Mouse (Mus musculus) MEL (cell line): Measurements from ENCODE around the gene Vcam1.

Experiments used
- CTCF ChIP-seq, 3 experiments: IDR thresholded peaks in 2 of 3; conservative IDR thresholded peaks in 1 of 3; 2 replicates each; pipeline ENCODE4 v1.5.1; 2011 to 2012; ENCODE audit warnings: low read length in 3 of 3, low read depth in 2 of 3, mild to moderate bottlenecking in 2 of 3, improper control_type of control experiment in 1 of 3, inconsistent platforms in 1 of 3, mixed read lengths in 1 of 3, moderate library complexity in 1 of 3; ENCODE audit not compliant: control insufficient read depth in 1 of 3, insufficient read depth in 1 of 3, poor library complexity in 1 of 3, severe bottlenecking in 1 of 3
- EP300 ChIP-seq, 2 experiments: IDR thresholded peaks; 2 replicates each; pipeline ENCODE4 v1.6.1; 2011; ENCODE audit warnings: improper control_type of control experiment in 2 of 2, low read length in 2 of 2, low read depth in 1 of 2, mild to moderate bottlenecking in 1 of 2
- KAT2A ChIP-seq: conservative IDR thresholded peaks from 2 replicates; pipeline ENCODE4 v1.6.1; 2012; ENCODE audit warnings: low read depth, low read length, improper control_type of control experiment, inconsistent platforms
- MEF2A ChIP-seq: IDR thresholded peaks from 2 replicates; pipeline ENCODE4 v1.6.1; 2014; ENCODE audit warnings: low read depth, mild to moderate bottlenecking, inconsistent platforms, low read length, improper control_type of control experiment; ENCODE audit not compliant: poor library complexity, insufficient replicate concordance, severe bottlenecking; ENCODE audit errors: extremely low read depth
- POLR2A ChIP-seq, 2 experiments: IDR thresholded peaks; 2 replicates each; pipeline ENCODE4 v1.6.1; 2011 to 2012; ENCODE audit warnings: low read length in 2 of 2, mild to moderate bottlenecking in 2 of 2, control low read depth in 1 of 2, improper control_type of control experiment in 1 of 2, low read depth in 1 of 2, moderate library complexity in 1 of 2; ENCODE audit not compliant: control insufficient read depth in 1 of 2, insufficient read depth in 1 of 2, poor library complexity in 1 of 2
- RAD21 ChIP-seq: IDR thresholded peaks from 2 replicates; pipeline ENCODE4 v1.6.1; 2011; ENCODE audit warnings: mild to moderate bottlenecking, low read depth, low read length, improper control_type of control experiment
- SMC3 ChIP-seq: IDR thresholded peaks from 2 replicates; pipeline ENCODE4 v1.6.1; 2011; ENCODE audit warnings: low read depth, low read length, improper control_type of control experiment
- TCF12 ChIP-seq: IDR thresholded peaks from 2 replicates; pipeline ENCODE4 v1.6.1; 2014; ENCODE audit warnings: low read depth, mild to moderate bottlenecking, inconsistent platforms, low read length, improper control_type of control experiment, moderate library complexity
- UBTF ChIP-seq: IDR thresholded peaks from 2 replicates; pipeline ENCODE4 v1.6.1; 2012; ENCODE audit warnings: low read depth, mild to moderate bottlenecking, inconsistent platforms, low read length, improper control_type of control experiment, moderate library complexity, borderline replicate concordance; ENCODE audit not compliant: insufficient read depth

GRCm38 (mm10) chr3:116130711-116131110, 1.2 kb upstream of the Vcam1 start:
- no peak for TF ChIP-seq POLR2A (IDR thresholded peaks at IDR 0.05; ENCODE audit: control insufficient read depth in 1 of 2, insufficient read depth in 1 of 2, low read depth in 1 of 2, low read length in 2 of 2, poor library complexity in 1 of 2)
- no peak for TF ChIP-seq CTCF (IDR thresholded peaks at IDR 0.05 in 2 of 3, conservative IDR thresholded peaks at IDR 0.05 in 1 of 3; ENCODE audit: control insufficient read depth in 1 of 3, insufficient read depth in 1 of 3, low read depth in 2 of 3, low read length in 3 of 3, poor library complexity in 1 of 3, severe bottlenecking in 1 of 3)
- no peak for TF ChIP-seq TCF12
- TF ChIP-seq EP300 (IDR thresholded peaks at IDR 0.05; ENCODE audit: low read depth in 1 of 2, low read length in 2 of 2) = no peak
- no peak for TF ChIP-seq KAT2A
- no peak for TF ChIP-seq MEF2A
- TF ChIP-seq SMC3 = no peak
- TF ChIP-seq UBTF = no peak
- TF ChIP-seq RAD21 = no peak
